Mouse (Mus musculus) spleen, postnatal 10 days (tissue): ENCODE results near the gene Mier3.

Experiments
- DNase-seq, 2 experiments: peaks; one replicate each; pipeline ENCODE4 v3.0.0; 2021 to 2022; ENCODE audit warnings: low spot score in 2 of 2

Mier3 gene

GRCm38 (mm10) chr13:111680679-111681078, at the start of gene Mier3:
Gene Mier3, plus strand, starts transcription at chr13:111680979.
- no peak for DNase-seq

GRCm38 (mm10) chr13:111634163-111635160, 46.3 kb upstream of the Mier3 start:
- DNase-seq = peak; percentile 31 to 39

GRCm38 (mm10) chr13:111640319-111640718, 40.5 kb upstream of the Mier3 start:
- DNase-seq = peak in 1 of 2 experiments; percentile 39

- no peak for DNase-seq
Measured at GRCm38 (mm10) chr13:111643636-111644035, 37.1 kb upstream of the Mier3 start.

- no peak for DNase-seq
Measured at GRCm38 (mm10) chr13:111646204-111646603, 34.6 kb upstream of the Mier3 start.

GRCm38 (mm10) chr13:111647279-111647678, 33.5 kb upstream of the Mier3 start:
- DNase-seq = no peak

GRCm38 (mm10) chr13:111651020-111651419, 29.8 kb upstream of the Mier3 start:
- no peak for DNase-seq

GRCm38 (mm10) chr13:111655273-111655672, 25.5 kb upstream of the Mier3 start:
- no peak for DNase-seq

GRCm38 (mm10) chr13:111655856-111656255, 24.9 kb upstream of the Mier3 start:
- peak in 1 of 2 experiments; percentile 24 for DNase-seq

- peak in 1 of 2 experiments; percentile 32 for DNase-seq
Measured at GRCm38 (mm10) chr13:111656309-111656708, 24.5 kb upstream of the Mier3 start.

GRCm38 (mm10) chr13:111656769-111657168, 24.0 kb upstream of the Mier3 start:
- peak in 1 of 2 experiments; percentile 23 for DNase-seq

- no peak for DNase-seq
Measured at GRCm38 (mm10) chr13:111658501-111659280, 22.1 kb upstream of the Mier3 start.

GRCm38 (mm10) chr13:111659430-111659829, 21.3 kb upstream of the Mier3 start:
- no peak for DNase-seq

- DNase-seq = no peak
Measured at GRCm38 (mm10) chr13:111660072-111660471, 20.7 kb upstream of the Mier3 start.

- DNase-seq = no peak
Measured at GRCm38 (mm10) chr13:111660556-111660955, 20.2 kb upstream of the Mier3 start.

GRCm38 (mm10) chr13:111668016-111668415, 12.8 kb upstream of the Mier3 start:
- DNase-seq = no peak

GRCm38 (mm10) chr13:111676841-111677240, 3.9 kb upstream of the Mier3 start:
- DNase-seq = no peak

GRCm38 (mm10) chr13:111684056-111684625, 3.4 kb downstream of the Mier3 start:
- peak; percentile 54 to 77 for DNase-seq

- DNase-seq = peak; percentile 85 to 88
Measured at GRCm38 (mm10) chr13:111685751-111686462, 5.1 kb downstream of the Mier3 start.

- DNase-seq = peak; percentile 61 to 73
Measured at GRCm38 (mm10) chr13:111686522-111687284, 5.9 kb downstream of the Mier3 start.
